Mouse (Mus musculus): ENCODE data around the gene Gm13289. TPM values are rescaled to one million over a fixed set of nuclear protein-coding genes. Genes with fewer than 3 reads are reported as not detected.
"Not testable (repeated sequence)": the region's sequence is repeated elsewhere in the genome, so short reads cannot be mapped to it uniquely, and the experiment has no call there.

Gene Gm13289
- total and polyA plus RNA-seq, 3 experiments, result not detected

- peak overlapping the region; percentile 96 for H3K4me2 ChIP-seq (ENCODE audit: insufficient read depth, low read depth, poor library complexity, severe bottlenecking)
- peak; percentile 13 for DNase-seq (ENCODE audit: extremely low read depth)
- H3K27me3 ChIP-seq (replicated peaks), result peaks cover 14% of the 10 kb centered on the region
- H3K9me3 ChIP-seq (replicated peaks; ENCODE audit: low read length); H3K4me1 ChIP-seq (ENCODE audit: control insufficient read depth in 1 of 2, insufficient read depth in 2 of 2); H3K79me2 ChIP-seq (replicated peaks; ENCODE audit: control insufficient read depth, extremely low read depth, insufficient read depth, poor library complexity, severe bottlenecking); in situ Hi-C loops (cut with MboI; ENCODE audit: low pct_ligation_motif_present, low pct_unique_long_range_greater_than_20kb, low sequenced_read_pairs); H3K36me3 ChIP-seq (replicated peaks in 1 of 2; ENCODE audit: control insufficient read depth in 1 of 2, insufficient read depth in 1 of 2, low read length in 1 of 2); dilution Hi-C loops (cut with MboI; ENCODE audit: extremely low pct_ligation_motif_present, extremely low pct_unique_long_range_greater_than_20kb, low sequenced_read_pairs): not testable (repeated sequence)
- H3K9ac ChIP-seq (ENCODE audit: insufficient read depth, low read depth), result peak overlapping the region; percentile 78; the same call in 1 of the 2 replicates
- peak overlapping the region; percentile 51 to 63 (median 59) for H3K4me3 ChIP-seq (replicated peaks in 1 of 3; ENCODE audit: low read depth in 2 of 3, low read length in 2 of 3, poor library complexity in 1 of 3)
- H3K27ac ChIP-seq (ENCODE audit: insufficient read depth, low read depth), result peak overlapping the region; percentile 53
- TF ChIP-seq POLR2A (IDR thresholded peaks at IDR 0.05; ENCODE audit: low read depth, low read length) (peak; percentile 39; the same call in 1 of the 2 replicates), ZMIZ1 (IDR thresholded peaks at IDR 0.05; ENCODE audit: low read depth, low read length) (peak; percentile 26; the same call in 1 of the 2 replicates), SIN3A (IDR thresholded peaks at IDR 0.05; ENCODE audit: low read length) (0 out of 2 replicates have a peak, but pooled peaks have one; percentile 35), BHLHE40 (IDR thresholded peaks at IDR 0.05; ENCODE audit: low read depth, low read length) (peak; percentile 48)
These were observed 19.9 kb upstream of the Gm13289 start for GRCm38 (mm10) chr4:88756581-88757513.

DNA sequence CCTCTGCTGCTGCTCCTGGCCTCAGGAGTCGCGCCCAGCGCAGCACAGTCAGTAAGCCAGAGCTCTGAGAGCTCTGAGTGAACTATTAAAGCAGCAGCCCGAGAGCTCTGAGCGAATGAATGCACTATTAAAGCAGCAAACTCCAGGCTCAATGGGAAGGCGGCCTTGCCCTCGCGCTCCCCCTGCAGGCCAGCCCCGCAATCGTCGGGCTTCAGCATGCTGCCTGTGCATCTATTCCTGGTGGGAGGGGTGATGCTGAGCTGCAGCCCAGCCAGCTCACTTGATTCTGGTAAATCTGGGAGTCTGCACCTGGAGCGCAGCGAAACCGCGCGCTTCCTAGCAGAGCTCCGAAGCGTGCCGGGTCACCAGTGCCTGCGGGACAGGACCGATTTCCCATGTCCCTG lies 19.1 kb upstream of the Gm13289 start:
- H3K36me3 ChIP-seq (replicated peaks in 1 of 2; ENCODE audit: control insufficient read depth in 1 of 2, insufficient read depth in 1 of 2, low read length in 1 of 2); H3K9ac ChIP-seq (ENCODE audit: insufficient read depth, low read depth); in situ Hi-C loops (cut with MboI; ENCODE audit: low pct_ligation_motif_present, low pct_unique_long_range_greater_than_20kb, low sequenced_read_pairs); dilution Hi-C loops (cut with MboI; ENCODE audit: extremely low pct_ligation_motif_present, extremely low pct_unique_long_range_greater_than_20kb, low sequenced_read_pairs); H3K4me1 ChIP-seq (ENCODE audit: control insufficient read depth in 1 of 2, insufficient read depth in 2 of 2); H3K9me3 ChIP-seq (replicated peaks; ENCODE audit: low read length); H3K4me2 ChIP-seq (ENCODE audit: insufficient read depth, low read depth, poor library complexity, severe bottlenecking); H3K79me2 ChIP-seq (replicated peaks; ENCODE audit: control insufficient read depth, extremely low read depth, insufficient read depth, poor library complexity, severe bottlenecking): not testable (repeated sequence)
- Histone ChIP-seq H3K27me3 (replicated peaks) (peaks cover 14% of the 10 kb centered on the region), H3K4me3 (replicated peaks in 1 of 3; ENCODE audit: low read depth in 2 of 3, low read length in 2 of 3, poor library complexity in 1 of 3) (peak overlapping the region in 2 of 3 experiments; percentile 25 to 63), H3K27ac (ENCODE audit: insufficient read depth, low read depth) (peak overlapping the region; percentile 53; the same call in 1 of the 2 replicates)
- TF ChIP-seq ELF1 (IDR thresholded peaks at IDR 0.05; ENCODE audit: low read depth, low read length) (peak; percentile 10; the same call in 1 of the 2 replicates), MEF2A (IDR thresholded peaks at IDR 0.05; ENCODE audit: borderline replicate concordance, low read depth, low read length) (0 out of 2 replicates have a peak, but pooled peaks have one; percentile 20), SMC3 (IDR thresholded peaks at IDR 0.05; ENCODE audit: low read depth, low read length) (peak; percentile 13; the same call in 1 of the 2 replicates), RAD21 (IDR thresholded peaks at IDR 0.05; ENCODE audit: low read depth, low read length) (peak; percentile 6), MXI1 (IDR thresholded peaks at IDR 0.05; ENCODE audit: low read depth, low read length) (0 out of 2 replicates have a peak, but pooled peaks have one; percentile 28), CTCF (conservative IDR thresholded peaks at IDR 0.05 in 1 of 2, IDR thresholded peaks at IDR 0.05 in 1 of 2; ENCODE audit: low read depth in 2 of 2, low read length in 2 of 2) (peak; percentile 26 to 60; a peak in 2 of 4 replicates)
- peak; percentile 85 for DNase-seq (ENCODE audit: extremely low read depth)

GRCm38 (mm10) chr4:88758751-88759150 lies 18.0 kb upstream of the Gm13289 start:
- not testable (repeated sequence) for H3K79me2 ChIP-seq (replicated peaks; ENCODE audit: control insufficient read depth, extremely low read depth, insufficient read depth, poor library complexity, severe bottlenecking)

More at GRCm38 (mm10) chr4:88758751-88759150, 18.0 kb upstream of the Gm13289 start:
- H3K9ac ChIP-seq (ENCODE audit: insufficient read depth, low read depth); in situ Hi-C loops (cut with MboI; ENCODE audit: low pct_ligation_motif_present, low pct_unique_long_range_greater_than_20kb, low sequenced_read_pairs); H3K4me1 ChIP-seq (ENCODE audit: control insufficient read depth in 1 of 2, insufficient read depth in 2 of 2); H3K27ac ChIP-seq (ENCODE audit: insufficient read depth, low read depth); H3K36me3 ChIP-seq (replicated peaks in 1 of 2; ENCODE audit: control insufficient read depth in 1 of 2, insufficient read depth in 1 of 2, low read length in 1 of 2); H3K4me2 ChIP-seq (ENCODE audit: insufficient read depth, low read depth, poor library complexity, severe bottlenecking); H3K9me3 ChIP-seq (replicated peaks; ENCODE audit: low read length); dilution Hi-C loops (cut with MboI; ENCODE audit: extremely low pct_ligation_motif_present, extremely low pct_unique_long_range_greater_than_20kb, low sequenced_read_pairs); H3K4me3 ChIP-seq (replicated peaks in 1 of 3; ENCODE audit: low read depth in 2 of 3, low read length in 2 of 3, poor library complexity in 1 of 3); DNase-seq (ENCODE audit: extremely low read depth): not testable (repeated sequence)
- H3K27me3 ChIP-seq (replicated peaks), result peaks cover 14% of the 10 kb centered on the region
